Mouse (Mus musculus) cortical plate, adult 2 months (tissue): ENCODE results near the gene Serpinb2.

ENCODE experiments used
- CTCF ChIP-seq: fragments of 200-500 bp; IDR thresholded peaks from 2 replicates; pipeline ENCODE4 v1.5.1; 2011; ENCODE audit warnings: mild to moderate bottlenecking, control low read depth, low read length; ENCODE audit not compliant: insufficient read depth; ENCODE audit errors: extremely low read depth
- POLR2A ChIP-seq: fragments of 200-500 bp; IDR thresholded peaks from 2 replicates; pipeline ENCODE4 v1.6.1; 2011; ENCODE audit warnings: mild to moderate bottlenecking, low read length, control low read depth; ENCODE audit not compliant: insufficient read depth; ENCODE audit errors: extremely low read depth

DNA sequence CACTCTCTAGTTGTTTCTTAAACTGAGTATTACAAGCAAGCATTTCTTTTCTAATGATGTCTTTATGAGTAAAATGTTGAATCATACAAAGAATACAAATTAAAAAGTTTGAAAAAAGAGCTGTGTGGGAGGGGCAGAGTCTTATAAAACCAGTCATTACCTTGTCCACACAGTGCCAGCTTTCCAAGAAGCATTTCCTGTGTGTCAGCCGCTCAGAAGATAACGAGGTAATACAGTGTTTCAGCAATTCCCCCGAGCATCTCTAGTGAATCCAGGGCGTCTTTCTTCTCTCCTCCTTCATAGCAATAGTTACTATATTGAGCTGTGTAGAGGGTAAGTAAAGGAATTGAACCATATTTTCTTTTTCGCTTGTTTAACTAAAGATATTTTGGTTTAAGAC, at the start of gene Serpinb2:
- TF ChIP-seq CTCF (no peak), POLR2A (no peak)
